Mouse (Mus musculus) lung, postnatal 0 days (tissue): ENCODE measurements around the gene Srcin1.

ENCODE experiments used
- CTCF ChIP-seq: IDR thresholded peaks from 2 replicates; pipeline ENCODE4 v1.5.1; 2016; ENCODE audit warnings: antibody characterized with exemption, mild to moderate bottlenecking
- EP300 ChIP-seq: IDR thresholded peaks from 2 replicates; pipeline ENCODE4 v1.6.1; 2016; ENCODE audit warnings: antibody characterized with exemption, mild to moderate bottlenecking, control low read depth

- TF ChIP-seq CTCF (no peak), EP300 (no peak)
These were observed 35.4 kb downstream of the Srcin1 start for GRCm38 (mm10) chr11:97540604-97541003.
